Mouse (Mus musculus) stomach, postnatal 0 days (tissue): ENCODE results near the gene Tbl3.

Experiments
- CTCF ChIP-seq: IDR thresholded peaks from 2 replicates; pipeline ENCODE4 v1.5.1; 2016; ENCODE audit warnings: antibody characterized with exemption, low read depth, mild to moderate bottlenecking, moderate library complexity
- EP300 ChIP-seq: optimal IDR thresholded peaks from 2 replicates; pipeline ENCODE3; 2016; ENCODE audit warnings: antibody characterized with exemption

DNA sequence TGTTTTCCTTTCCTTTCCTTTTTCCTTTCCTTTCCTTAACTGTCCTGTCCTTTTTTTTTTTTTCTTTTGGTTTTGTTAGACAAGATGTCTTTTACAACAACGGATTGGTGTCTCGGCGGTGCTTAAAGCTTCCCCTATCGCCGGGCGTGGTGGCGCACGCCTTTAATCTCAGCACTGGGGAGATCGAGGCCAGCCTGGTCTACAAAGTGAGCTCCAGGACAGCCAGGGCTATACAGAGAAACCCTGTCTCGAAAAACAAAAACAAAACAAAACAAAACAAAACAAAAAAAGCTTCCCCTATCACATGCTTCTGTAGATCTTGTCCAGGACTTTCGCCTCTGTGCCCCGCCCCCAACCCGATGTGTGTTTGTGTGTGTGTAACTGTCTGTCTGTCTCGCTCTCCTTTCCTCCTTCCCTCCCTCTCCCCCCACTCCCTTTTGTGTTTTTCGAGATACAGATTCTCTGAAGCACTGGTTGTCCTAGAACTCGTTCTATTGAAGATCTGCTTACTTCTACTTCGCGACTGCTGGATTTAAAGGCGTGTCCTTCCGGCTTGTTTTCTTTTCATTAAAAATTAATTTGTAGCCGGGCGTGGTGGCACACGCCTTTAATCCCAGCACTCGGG lies 453 bp upstream of the Tbl3 start:
- TF ChIP-seq CTCF = no peak
- no peak for TF ChIP-seq EP300
